ENCODE assay signal across 18 mouse cellular contexts in genomic region chr7:127425911-127426310, GRCm38 (mm10). TPM values are rescaled to one million over a fixed set of nuclear protein-coding genes. Genes with fewer than 3 reads are reported as not detected.
A peak's percentile ranks its signal among the peaks of the same experiment; 100 is the strongest.
DNase-seq lines count a peak whose midpoint lies in the region; ATAC-seq and TF ChIP-seq lines count a peak whose summit lies in the region.
"Had no signal": no experiment of that assay in that cellular context is flagged by ENCODE, and none has a peak within 500 bp of the region (broad histone marks: within the 10 kb centered on the region; RNA-seq: fewer than 3 reads in every experiment).

No protein-coding gene starts in this region.

- peaks cover 4% of the 10 kb centered on the region for H3K4me1 ChIP-seq in heart, postnatal 0 days (ENCODE audit: control insufficient read depth, insufficient read depth)
- peaks cover 6% of the 10 kb centered on the region for H3K4me1 ChIP-seq in heart, adult 2 months (ENCODE audit: control insufficient read depth, insufficient read depth, low read length)
- peaks cover 4% of the 10 kb centered on the region; the same call in 1 of the 2 replicates for H3K4me1 ChIP-seq in kidney, adult 2 months (ENCODE audit: control insufficient read depth, insufficient read depth, low read length)
- 0 out of 2 replicates have a peak, but pooled peaks cover 2% of the 10 kb centered on the region for H3K4me1 ChIP-seq in liver, adult 2 months (ENCODE audit: control insufficient read depth, insufficient read depth, low read length)
- peaks cover 14% of the 10 kb centered on the region for H3K4me1 ChIP-seq in liver, postnatal 0 days (ENCODE audit: insufficient read depth)
- peaks cover 10% of the 10 kb centered on the region for H3K4me1 ChIP-seq in small intestine, adult 2 months (ENCODE audit: control insufficient read depth, insufficient read depth, insufficient read length, low read length)

- no peak for TF ChIP-seq CTCF in heart, postnatal 0 days (IDR thresholded peaks at IDR 0.05; ENCODE audit: low read depth)
- TF ChIP-seq CTCF in heart, adult 2 months (IDR thresholded peaks at IDR 0.05) = no peak
- no peak for TF ChIP-seq CTCF in kidney, adult 2 months (conservative IDR thresholded peaks at IDR 0.05; ENCODE audit: insufficient read depth, insufficient read length, low read depth, low read length)
- no peak for TF ChIP-seq CTCF in liver, adult 2 months (IDR thresholded peaks at IDR 0.05; ENCODE audit: low read depth, low read length)
- TF ChIP-seq CTCF in liver, postnatal 0 days (IDR thresholded peaks at IDR 0.05; ENCODE audit: low read depth) = no peak
- TF ChIP-seq CTCF in small intestine, adult 2 months (IDR thresholded peaks at IDR 0.05; ENCODE audit: extremely low read depth, insufficient read length, insufficient replicate concordance, low read depth, low read length) = no peak

- intact Hi-C loops in heart, adult 2 months (cut with DNase I) = no loop called here

- H3K79me2 ChIP-seq in heart, adult 2 months (replicated peaks; ENCODE audit: control insufficient read depth, insufficient read depth, low read length) = no peaks in the 10 kb centered on the region
- H3K79me2 ChIP-seq in liver, adult 2 months (ENCODE audit: control insufficient read depth, insufficient read depth, low read length) = peaks cover 3% of the 10 kb centered on the region; the same call in 1 of the 2 replicates

- DNase-seq in heart, postnatal 0 days (ENCODE audit: low spot score) = no peak
- DNase-seq in heart, adult 2 months = no peak
- DNase-seq in kidney, adult 2 months = peak; percentile 82
- no peak for DNase-seq in kidney, postnatal 14 days
- peak; percentile 2 for DNase-seq in liver, adult 2 months (ENCODE audit: extremely low read depth, low read depth, low spot score)
- no peak for DNase-seq in liver, postnatal 0 days
- no peak for DNase-seq in Muller cell, postnatal 12 days (ENCODE audit: inconsistent ontology term)
- DNase-seq: adrenal gland, postnatal 25 days; cerebellum, adult 2 months; cerebellum, postnatal 10 days; gastrocnemius, adult 2 months; gastrocnemius, postnatal 25 days had no signal

- H3K27me3 ChIP-seq in heart, postnatal 0 days (ENCODE audit: control insufficient read depth, insufficient read depth, low read length) = peaks cover 3% of the 10 kb centered on the region; the same call in 1 of the 2 replicates
- H3K27me3 ChIP-seq in heart, adult 2 months (ENCODE audit: control insufficient read depth, insufficient read depth, low read length) = no peaks in the 10 kb centered on the region
- H3K27me3 ChIP-seq in kidney, adult 2 months (replicated peaks; ENCODE audit: control insufficient read depth, insufficient read depth, low read length) = no peaks in the 10 kb centered on the region
- no peaks in the 10 kb centered on the region for H3K27me3 ChIP-seq in liver, adult 2 months (ENCODE audit: control insufficient read depth, insufficient read depth, low read length)
- no peaks in the 10 kb centered on the region for H3K27me3 ChIP-seq in liver, postnatal 0 days (ENCODE audit: insufficient read depth, low read length)
- no peaks in the 10 kb centered on the region for H3K27me3 ChIP-seq in small intestine, adult 2 months (ENCODE audit: control insufficient read depth, insufficient read depth, low read length)

- peak overlapping the region; percentile 35; the same call in 1 of the 2 replicates for H3K27ac ChIP-seq in heart, postnatal 0 days (ENCODE audit: low read depth)
- no peak overlapping the region; the same call in 1 of the 2 replicates for H3K27ac ChIP-seq in heart, adult 2 months
- peak overlapping the region; percentile 43 for H3K27ac ChIP-seq in kidney, adult 2 months (ENCODE audit: insufficient read depth, low read depth, low read length)
- H3K27ac ChIP-seq in liver, adult 2 months (replicated peaks; ENCODE audit: insufficient read depth, low read depth, low read length) = no peak overlapping the region
- no peak overlapping the region for H3K27ac ChIP-seq in liver, postnatal 0 days (ENCODE audit: low read depth)
- peak overlapping the region; percentile 77; the same call in 1 of the 2 replicates for H3K27ac ChIP-seq in small intestine, adult 2 months (ENCODE audit: insufficient read depth, low read depth, low read length)
- H3K27ac ChIP-seq: embryonic facial prominence, embryonic 10.5 days; gastrocnemius, adult 2 months; heart, embryonic 10.5 days; hindbrain, embryonic 10.5 days; hindbrain, embryonic 14.5 days had no signal

- TF ChIP-seq EP300 in heart, postnatal 0 days (IDR thresholded peaks at IDR 0.05; ENCODE audit: low read depth) = no peak
- TF ChIP-seq EP300 in heart, adult 2 months (IDR thresholded peaks at IDR 0.05; ENCODE audit: insufficient read depth, low read depth, low read length) = no peak
- no peak for TF ChIP-seq EP300 in liver, postnatal 0 days (IDR thresholded peaks at IDR 0.05; ENCODE audit: low read depth)

- H3K9me3 ChIP-seq in heart, postnatal 0 days (replicated peaks; ENCODE audit: control insufficient read depth, low read length) = no peaks in the 10 kb centered on the region
- no peaks in the 10 kb centered on the region for H3K9me3 ChIP-seq in liver, postnatal 0 days (ENCODE audit: low read length)
- H3K9me3 ChIP-seq: embryonic facial prominence, embryonic 10.5 days; heart, embryonic 10.5 days; hindbrain, embryonic 10.5 days had no signal

- no peak overlapping the region for H3K4me2 ChIP-seq in heart, postnatal 0 days (ENCODE audit: low read depth, low read length)
- no peak overlapping the region for H3K4me2 ChIP-seq in liver, postnatal 0 days (ENCODE audit: low read depth, low read length)
- H3K4me2 ChIP-seq: hindbrain, embryonic 14.5 days had no signal

- WGBS in heart, postnatal 0 days = 78% methylated on average over 2 of the region's 2 CpGs
- 63% methylated on average over 2 of the region's 2 CpGs for WGBS in heart, adult 2 months
- 72% methylated on average over 2 of the region's 2 CpGs for WGBS in kidney, adult 2 months
- 68% methylated on average over 2 of the region's 2 CpGs for WGBS in liver, adult 2 months
- WGBS in liver, postnatal 0 days (ENCODE audit: insufficient replicate concordance) = 72% methylated on average over 2 of the region's 2 CpGs
- WGBS in small intestine, adult 2 months = 60% methylated on average over 2 of the region's 2 CpGs

- H3K36me3 ChIP-seq in heart, postnatal 0 days (replicated peaks; ENCODE audit: control insufficient read depth, insufficient read depth, low read length) = no peaks in the 10 kb centered on the region
- no peaks in the 10 kb centered on the region for H3K36me3 ChIP-seq in heart, adult 2 months (ENCODE audit: control insufficient read depth, insufficient read depth, low read length)
- no peaks in the 10 kb centered on the region for H3K36me3 ChIP-seq in kidney, adult 2 months (ENCODE audit: control insufficient read depth, insufficient read depth, low read length)
- no peaks in the 10 kb centered on the region for H3K36me3 ChIP-seq in liver, adult 2 months (ENCODE audit: control insufficient read depth, insufficient read depth, low read length)
- H3K36me3 ChIP-seq in liver, postnatal 0 days (replicated peaks; ENCODE audit: insufficient read depth, low read length) = no peaks in the 10 kb centered on the region
- H3K36me3 ChIP-seq in small intestine, adult 2 months (ENCODE audit: control insufficient read depth, insufficient read depth, low read length) = no peaks in the 10 kb centered on the region
- H3K36me3 ChIP-seq: embryonic facial prominence, embryonic 10.5 days; heart, embryonic 10.5 days; hindbrain, embryonic 10.5 days had no signal

- TF ChIP-seq POLR2A in heart, adult 2 months (IDR thresholded peaks at IDR 0.05; ENCODE audit: insufficient read depth, low read depth, low read length) = no peak
- TF ChIP-seq POLR2A in kidney, adult 2 months (IDR thresholded peaks at IDR 0.05; ENCODE audit: low read depth, low read length) = no peak
- no peak for TF ChIP-seq POLR2A in liver, adult 2 months (IDR thresholded peaks at IDR 0.05; ENCODE audit: extremely low read depth, insufficient read depth, low read length)
- no peak for TF ChIP-seq POLR2A in small intestine, adult 2 months (IDR thresholded peaks at IDR 0.05; ENCODE audit: low read depth, low read length)

- no peak overlapping the region for H3K9ac ChIP-seq in heart, postnatal 0 days (replicated peaks; ENCODE audit: low read depth, low read length)
- H3K9ac ChIP-seq in heart, adult 2 months (ENCODE audit: low read depth, low read length) = no peak overlapping the region
- no peak overlapping the region for H3K9ac ChIP-seq in liver, adult 2 months (ENCODE audit: low read depth, low read length)
- no peak overlapping the region for H3K9ac ChIP-seq in liver, postnatal 0 days (replicated peaks)
- H3K9ac ChIP-seq: hindbrain, embryonic 14.5 days had no signal

- no peak for ATAC-seq in heart, postnatal 0 days (ENCODE audit: insufficient read depth, low read depth)
- no peak for ATAC-seq in liver, postnatal 0 days
- ATAC-seq: forebrain, embryonic 14.5 days had no signal

- no peak overlapping the region for H3K4me3 ChIP-seq in heart, postnatal 0 days (ENCODE audit: low read depth, low read length)
- no peak overlapping the region for H3K4me3 ChIP-seq in heart, adult 2 months
- H3K4me3 ChIP-seq in kidney, adult 2 months (ENCODE audit: insufficient read depth, low read depth, low read length) = no peak overlapping the region
- H3K4me3 ChIP-seq in liver, adult 2 months (ENCODE audit: insufficient read depth, low read depth, low read length) = no peak overlapping the region
- H3K4me3 ChIP-seq in liver, postnatal 0 days (ENCODE audit: low read depth, low read length) = no peak overlapping the region
- no peak overlapping the region for H3K4me3 ChIP-seq in small intestine, adult 2 months (ENCODE audit: low read depth, low read length)
- H3K4me3 ChIP-seq: embryonic facial prominence, embryonic 10.5 days; gastrocnemius, adult 2 months; heart, embryonic 10.5 days; hindbrain, embryonic 10.5 days had no signal

RNA-seq across cellular contexts. Expression of gene Zfp688, which starts 4.0 kb away (rescaled TPM):
- 8.1 and 15.5 TPM in 2 replicates for total RNA-seq in heart, postnatal 0 days (2014; rRNA removed; ENCODE audit: low replicate concordance)
- polyA plus RNA-seq in heart, postnatal 0 days (2015; fragmentation: Nextera tagmentation; extraction: Ambion mirVana) = 11.3 and 13.4 TPM in 2 replicates
- 1 to 10 TPM; 3.3 to 3.8 TPM for total RNA-seq in heart, adult 2 months (2021)
- polyA plus RNA-seq in heart, adult 2 months (2012; rRNA removed) = 4.9 and 8.1 TPM in 2 replicates
- polyA plus RNA-seq in kidney, adult 2 months (2012; rRNA removed) = 19.1 TPM in 2 replicates
- 2.9 and 3.0 TPM in 2 replicates for total RNA-seq in liver, adult 2 months (2014; rRNA removed)
- polyA plus RNA-seq in liver, adult 2 months (2012; rRNA removed) = 8.5 and 9.4 TPM in 2 replicates
- polyA plus RNA-seq in liver, postnatal 0 days (2015; fragmentation: Nextera tagmentation; extraction: Ambion mirVana) = 8.7 and 10.1 TPM in 2 replicates
- 14.1 and 29.6 TPM in 2 replicates for polyA plus RNA-seq in small intestine, adult 2 months (2012; rRNA removed)

RNA-seq across cellular contexts. Expression of gene Zfp764, which starts 19.3 kb away (rescaled TPM):
- total RNA-seq in heart, postnatal 0 days (2014; rRNA removed; ENCODE audit: low replicate concordance) = 6.4 and 11.3 TPM in 2 replicates
- polyA plus RNA-seq in heart, postnatal 0 days (2015; fragmentation: Nextera tagmentation; extraction: Ambion mirVana) = 3.2 and 3.3 TPM in 2 replicates
- total RNA-seq in heart, adult 2 months (2021) = 1 to 10 TPM; 3.2 TPM
- polyA plus RNA-seq in heart, adult 2 months (2012; rRNA removed) = 2.6 and 3.5 TPM in 2 replicates
- polyA plus RNA-seq in kidney, adult 2 months (2012; rRNA removed) = 6.2 and 6.6 TPM in 2 replicates
- 1.8 and 2.5 TPM in 2 replicates for total RNA-seq in liver, adult 2 months (2014; rRNA removed)
- polyA plus RNA-seq in liver, adult 2 months (2012; rRNA removed) = 1.3 and 1.8 TPM in 2 replicates
- polyA plus RNA-seq in liver, postnatal 0 days (2015; fragmentation: Nextera tagmentation; extraction: Ambion mirVana) = 0.98 and 1.1 TPM in 2 replicates
- 3.5 and 5.8 TPM in 2 replicates for polyA plus RNA-seq in small intestine, adult 2 months (2012; rRNA removed)

RNA-seq across cellular contexts. Expression of gene Zfp689, which starts 23.0 kb away (rescaled TPM):
- total RNA-seq in heart, postnatal 0 days (2014; rRNA removed; ENCODE audit: low replicate concordance) = 1.9 and 3.0 TPM in 2 replicates
- polyA plus RNA-seq in heart, postnatal 0 days (2015; fragmentation: Nextera tagmentation; extraction: Ambion mirVana) = 2.4 and 2.6 TPM in 2 replicates
- total RNA-seq in heart, adult 2 months (2021) = 1 to 10 TPM in 1 of 2 experiments, under 1 TPM in 1; 0.93 to 1.5 TPM
- 1.8 and 2.0 TPM in 2 replicates for polyA plus RNA-seq in heart, adult 2 months (2012; rRNA removed)
- 3.0 and 3.4 TPM in 2 replicates for polyA plus RNA-seq in kidney, adult 2 months (2012; rRNA removed)
- 0.47 and 0.74 TPM in 2 replicates for total RNA-seq in liver, adult 2 months (2014; rRNA removed)
- 0.92 and 1.9 TPM in 2 replicates for polyA plus RNA-seq in liver, adult 2 months (2012; rRNA removed)
- 1.4 and 1.5 TPM in 2 replicates for polyA plus RNA-seq in liver, postnatal 0 days (2015; fragmentation: Nextera tagmentation; extraction: Ambion mirVana)
- polyA plus RNA-seq in small intestine, adult 2 months (2012; rRNA removed) = 2.0 and 2.9 TPM in 2 replicates

RNA-seq across cellular contexts. Expression of gene E430018J23Rik, which starts 32.5 kb away (rescaled TPM):
- total RNA-seq in heart, postnatal 0 days (2014; rRNA removed; ENCODE audit: low replicate concordance) = 12.1 and 24.7 TPM in 2 replicates
- polyA plus RNA-seq in heart, postnatal 0 days (2015; fragmentation: Nextera tagmentation; extraction: Ambion mirVana) = 3.3 and 3.7 TPM in 2 replicates
- total RNA-seq in heart, adult 2 months (2021) = 1 to 10 TPM; 3.1 to 4.0 TPM
- 3.1 and 3.5 TPM in 2 replicates for polyA plus RNA-seq in heart, adult 2 months (2012; rRNA removed)
- 5.5 and 7.4 TPM in 2 replicates for polyA plus RNA-seq in kidney, adult 2 months (2012; rRNA removed)
- total RNA-seq in liver, adult 2 months (2014; rRNA removed) = 4.9 and 5.8 TPM in 2 replicates
- 5.4 and 7.7 TPM in 2 replicates for polyA plus RNA-seq in liver, adult 2 months (2012; rRNA removed)
- 1.9 and 2.6 TPM in 2 replicates for polyA plus RNA-seq in liver, postnatal 0 days (2015; fragmentation: Nextera tagmentation; extraction: Ambion mirVana)
- polyA plus RNA-seq in small intestine, adult 2 months (2012; rRNA removed) = 6.5 and 12.8 TPM in 2 replicates

RNA-seq across cellular contexts. Expression of gene Prr14, which starts 33.5 kb away (rescaled TPM):
- 33.7 and 35.4 TPM in 2 replicates for total RNA-seq in heart, postnatal 0 days (2014; rRNA removed; ENCODE audit: low replicate concordance)
- 22.3 and 24.7 TPM in 2 replicates for polyA plus RNA-seq in heart, postnatal 0 days (2015; fragmentation: Nextera tagmentation; extraction: Ambion mirVana)
- 10 to 100 TPM; 23.1 to 28.0 TPM for total RNA-seq in heart, adult 2 months (2021)
- polyA plus RNA-seq in heart, adult 2 months (2012; rRNA removed) = 45.6 and 61.6 TPM in 2 replicates
- 58.7 and 62.6 TPM in 2 replicates for polyA plus RNA-seq in kidney, adult 2 months (2012; rRNA removed)
- 8.3 and 9.5 TPM in 2 replicates for total RNA-seq in liver, adult 2 months (2014; rRNA removed)
- polyA plus RNA-seq in liver, adult 2 months (2012; rRNA removed) = 41.5 and 44.6 TPM in 2 replicates
- 16.0 and 17.6 TPM in 2 replicates for polyA plus RNA-seq in liver, postnatal 0 days (2015; fragmentation: Nextera tagmentation; extraction: Ambion mirVana)
- polyA plus RNA-seq in small intestine, adult 2 months (2012; rRNA removed) = 30.3 and 81.2 TPM in 2 replicates

Comparison
In these comparisons a context has a peak if more than half of its experiments do, and no peak if none do; other contexts are left out.
1. DNase-seq: peak in kidney, adult 2 months (single experiment) and liver, adult 2 months (single experiment); none in heart, postnatal 0 days (single experiment), heart, adult 2 months (0 of 2), kidney, postnatal 14 days (single experiment), liver, postnatal 0 days (single experiment) and Muller cell, postnatal 12 days (single experiment).
2. H3K27ac ChIP-seq: peak in heart, postnatal 0 days (single experiment), kidney, adult 2 months (single experiment) and small intestine, adult 2 months (single experiment); none in heart, adult 2 months (single experiment), liver, adult 2 months (single experiment) and liver, postnatal 0 days (single experiment).